Mouse (Mus musculus) CH12.LX (cell line): Measurements from ENCODE around the gene Aup1. TPM values are rescaled to one million over a fixed set of nuclear protein-coding genes. Genes with fewer than 3 reads are reported as not detected.
A peak's percentile ranks its signal among the peaks of the same experiment; 100 is the strongest.

Source experiments
- DNase-seq: peaks from one replicate; pipeline ENCODE4 v3.0.0-alpha.2; 2013; ENCODE audit errors: extremely low read depth
- H3K27ac ChIP-seq: 2 replicates; pipeline ENCODE4 v1.5.1; 2012; ENCODE audit warnings: low read depth, mild to moderate bottlenecking, control low read depth, moderate library complexity; ENCODE audit not compliant: insufficient read depth
- H3K27me3 ChIP-seq: replicated peaks from 2 replicates; pipeline ENCODE3; 2012; ENCODE audit warnings: inconsistent platforms
- H3K36me3 ChIP-seq, 2 experiments: replicated peaks in 1 of 2; 2 replicates each; pipeline versions ENCODE3 to v1.6.1; 2012; ENCODE audit warnings: inconsistent platforms in 1 of 2, low read length in 1 of 2, mild to moderate bottlenecking in 1 of 2, mixed read lengths in 1 of 2, moderate library complexity in 1 of 2; ENCODE audit not compliant: control insufficient read depth in 1 of 2, insufficient read depth in 1 of 2
- H3K4me1 ChIP-seq, 2 experiments: 2 replicates each; pipeline ENCODE4 v1.6.1; 2012; ENCODE audit warnings: inconsistent platforms in 1 of 2, moderate library complexity in 1 of 2; ENCODE audit not compliant: insufficient read depth in 2 of 2, control insufficient read depth in 1 of 2
- H3K4me2 ChIP-seq: 2 replicates; pipeline ENCODE4 v1.6.1; 2012; ENCODE audit warnings: low read depth, mild to moderate bottlenecking, control low read depth; ENCODE audit not compliant: poor library complexity, insufficient read depth, severe bottlenecking
- H3K4me3 ChIP-seq, 3 experiments: fragments of 150-350 bp in 1 of 3; sonication (generic) in 1 of 3; replicated peaks in 1 of 3; 2 replicates each; pipeline versions ENCODE3 to v1.5.1; 2011 to 2012; ENCODE audit warnings: low read depth in 2 of 3, low read length in 2 of 3, mild to moderate bottlenecking in 2 of 3, moderate library complexity in 2 of 3, control low read depth in 1 of 3, improper control_type of control experiment in 1 of 3, inconsistent platforms in 1 of 3, mixed read lengths in 1 of 3; ENCODE audit not compliant: poor library complexity in 1 of 3
- H3K79me2 ChIP-seq: replicated peaks from 2 replicates; pipeline ENCODE4 v1.6.1; 2012; ENCODE audit warnings: mild to moderate bottlenecking, moderate library complexity; ENCODE audit not compliant: control insufficient read depth, poor library complexity, insufficient read depth, severe bottlenecking; ENCODE audit errors: extremely low read depth
- H3K9ac ChIP-seq: 2 replicates; pipeline ENCODE4 v1.6.1; 2012; ENCODE audit warnings: low read depth, mild to moderate bottlenecking, control low read depth, moderate library complexity; ENCODE audit not compliant: insufficient read depth
- H3K9me3 ChIP-seq: replicated peaks from 2 replicates; pipeline ENCODE3; 2012; ENCODE audit warnings: low read length, inconsistent platforms, mixed read lengths
- BHLHE40 ChIP-seq: IDR thresholded peaks from 2 replicates; pipeline ENCODE4 v1.6.1; 2011; ENCODE audit warnings: mild to moderate bottlenecking, low read depth, low read length, improper control_type of control experiment
- CHD2 ChIP-seq: IDR thresholded peaks from 2 replicates; pipeline ENCODE4 v1.6.1; 2011; ENCODE audit warnings: low read length, improper control_type of control experiment
- EP300 ChIP-seq: IDR thresholded peaks from 2 replicates; pipeline ENCODE4 v1.6.1; 2011; ENCODE audit warnings: low read length, improper control_type of control experiment
- IRF4 ChIP-seq: IDR thresholded peaks from 2 replicates; pipeline ENCODE4 v1.6.1; 2014; ENCODE audit warnings: low read depth, mild to moderate bottlenecking, inconsistent platforms, low read length, improper control_type of control experiment
- JUN ChIP-seq: IDR thresholded peaks from 2 replicates; pipeline ENCODE4 v1.6.1; 2011; ENCODE audit warnings: low read depth, mild to moderate bottlenecking, low read length, improper control_type of control experiment, moderate library complexity; ENCODE audit not compliant: insufficient read depth
- MAFK ChIP-seq: IDR thresholded peaks from 2 replicates; pipeline ENCODE4 v1.6.1; 2011; ENCODE audit warnings: low read length, improper control_type of control experiment; ENCODE audit not compliant: insufficient replicate concordance
- MXI1 ChIP-seq: IDR thresholded peaks from 2 replicates; pipeline ENCODE4 v1.6.1; 2011; ENCODE audit warnings: mild to moderate bottlenecking, low read depth, low read length, improper control_type of control experiment
- MYC ChIP-seq: IDR thresholded peaks from 2 replicates; pipeline ENCODE4 v1.6.1; 2011; ENCODE audit warnings: low read depth, mild to moderate bottlenecking, improper control_type of control experiment, low read length
- POLR2A ChIP-seq: IDR thresholded peaks from 2 replicates; pipeline ENCODE4 v1.6.1; 2011; ENCODE audit warnings: low read depth, mild to moderate bottlenecking, improper control_type of control experiment, low read length
- SMC3 ChIP-seq: IDR thresholded peaks from 2 replicates; pipeline ENCODE4 v1.6.1; 2011; ENCODE audit warnings: low read depth, low read length, improper control_type of control experiment
- UBTF ChIP-seq: IDR thresholded peaks from 2 replicates; pipeline ENCODE4 v1.6.1; 2012; ENCODE audit warnings: low read depth, mild to moderate bottlenecking, inconsistent platforms, low read length, improper control_type of control experiment, moderate library complexity
- dilution Hi-C: fragments of 300-500 bp; cut with MboI; formaldehyde crosslinking; loops from 2 replicates; pipeline ENCODE4 v1.14.3; 2020; ENCODE audit warnings: low sequenced_read_pairs; ENCODE audit not compliant: extremely low pct_unique_long_range_greater_than_20kb, extremely low pct_ligation_motif_present
- in situ Hi-C: fragments of 300-500 bp; cut with MboI; formaldehyde crosslinking; loops from 3 replicates; pipeline ENCODE4 v1.14.3; 2019; ENCODE audit warnings: low sequenced_read_pairs, low pct_ligation_motif_present, low pct_unique_long_range_greater_than_20kb, mixed read lengths
- polyA plus RNA-seq: library from polyadenylated mRNA; unstranded; fragments of >175 nt; gene quantifications from 2 replicates; pipeline ENCODE4 v1.2.1, GENCODE M21; 2012; ENCODE audit warnings: low read depth; ENCODE audit not compliant: insufficient read length
- total RNA-seq, 2 experiments: library from RNA; depleted of rRNA; stranded (reverse); fragments of 300-350 nt in 1 of 2; fragments of >200 nt in 1 of 2; gene quantifications; 2 replicates each; pipeline ENCODE4 v1.2.3; 2012 to 2014

The Aup1 gene
- total and polyA plus RNA-seq, 3 experiments: 119 to 324 (median 240) TPM

DNA sequence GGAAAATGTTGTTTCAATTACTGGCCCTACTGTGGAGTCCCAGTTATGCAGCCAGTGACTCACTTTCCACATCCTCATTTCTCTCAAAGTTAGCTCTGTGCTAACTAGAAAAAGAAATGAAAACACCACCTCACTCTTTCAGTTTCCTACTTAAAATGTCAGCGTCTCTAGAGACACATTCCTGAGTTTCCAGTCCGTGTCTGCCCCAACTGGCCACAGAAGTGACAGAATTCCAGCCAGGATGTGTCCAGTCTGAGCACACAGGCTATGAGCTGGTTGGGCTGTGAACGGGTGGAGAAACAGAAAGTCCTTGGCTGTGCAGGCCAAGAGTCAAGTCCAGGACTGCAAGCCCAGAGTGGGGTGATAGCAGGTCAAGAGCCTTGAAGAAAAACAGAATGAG is 37.1 kb upstream of the Aup1 start:
- Histone ChIP-seq H3K4me1 (peaks cover 2 to 46% of the 10 kb centered on the region in 2 experiments; a peak in 3 of 4 replicates), H3K27ac (0 out of 2 replicates have a peak overlapping the region, but pooled peaks have one; percentile 22), H3K9me3 (peaks cover 5% of the 10 kb centered on the region)

GRCm38 (mm10) chr6:83019044-83019443 is 35.3 kb upstream of the Aup1 start:
- no peak overlapping the region for H3K4me3 ChIP-seq
- H3K4me1 ChIP-seq: peaks cover 2 to 31% of the 10 kb centered on the region in 2 experiments; a peak in 3 of 4 replicates
- TF ChIP-seq MXI1 (no peak), UBTF (no peak), POLR2A (no peak), CHD2 (no peak)
- H3K27ac ChIP-seq: no peak overlapping the region
- H3K79me2 ChIP-seq: no peaks in the 10 kb centered on the region
- no peaks in the 10 kb centered on the region for H3K27me3 ChIP-seq
- no peak overlapping the region for H3K9ac ChIP-seq
- H3K9me3 ChIP-seq: peaks cover 5% of the 10 kb centered on the region
- in situ Hi-C loops (no loop called here), dilution Hi-C loops (no loop called here)
- no peaks in the 10 kb centered on the region for H3K36me3 ChIP-seq
- no peak for DNase-seq
- no peak overlapping the region for H3K4me2 ChIP-seq

More for the DNA sequence above, 37.1 kb upstream of the Aup1 start:
- H3K27me3 ChIP-seq: no peaks in the 10 kb centered on the region
- H3K9ac ChIP-seq: 0 out of 2 replicates have a peak overlapping the region, but pooled peaks have one; percentile 3
- TF ChIP-seq MYC (no peak), JUN (peak; percentile 16; the same call in 1 of the 2 replicates), IRF4 (0 out of 2 replicates have a peak, but pooled peaks have one; percentile 10), MAFK (no peak), EP300 (peak; percentile 46; the same call in 1 of the 2 replicates)
- dilution Hi-C loops: no loop called here
- H3K79me2 ChIP-seq: no peaks in the 10 kb centered on the region
- H3K4me2 ChIP-seq: 0 out of 2 replicates have a peak overlapping the region, but pooled peaks have one; percentile 22
- H3K36me3 ChIP-seq: no peaks in the 10 kb centered on the region
- DNase-seq: no peak
- in situ Hi-C loops: no loop called here
- no peak overlapping the region for H3K4me3 ChIP-seq

- Histone ChIP-seq H3K4me2 (no peak overlapping the region), H3K4me1 (peaks cover 9 to 33% of the 10 kb centered on the region in 2 experiments), H3K9ac (no peak overlapping the region), H3K36me3 (no peaks in the 10 kb centered on the region), H3K27ac (no peak overlapping the region), H3K4me3 (no peak overlapping the region), H3K79me2 (no peaks in the 10 kb centered on the region), H3K27me3 (no peaks in the 10 kb centered on the region), H3K9me3 (peaks cover 5% of the 10 kb centered on the region)
- TF ChIP-seq BHLHE40 (no peak), SMC3 (no peak), EP300 (no peak)
- in situ Hi-C loops (no loop called here), dilution Hi-C loops (no loop called here)
- no peak for DNase-seq
These were observed 34.2 kb upstream of the Aup1 start for GRCm38 (mm10) chr6:83020121-83020520.
